Mouse (Mus musculus) 3134 (cell line): ENCODE results near the gene Xrcc3.

Experiments used
- DNase-seq: peaks from one replicate; pipeline ENCODE4 v3.0.0-alpha.2; 2011; ENCODE audit warnings: low spot score; ENCODE audit not compliant: insufficient read length; ENCODE audit errors: extremely low read depth

Xrcc3 gene

GRCm38 (mm10) chr12:111813766-111814617, at the start of gene Xrcc3, which contains the start of gene Zfyve21:
Xrcc3 (minus strand) TSS chr12:111813873.
Zfyve21 (plus strand) TSS chr12:111814170.
- DNase-seq = peak; percentile 99

- no peak for DNase-seq
These were observed 41.8 kb upstream of the Xrcc3 start for GRCm38 (mm10) chr12:111855448-111855847.

DNA sequence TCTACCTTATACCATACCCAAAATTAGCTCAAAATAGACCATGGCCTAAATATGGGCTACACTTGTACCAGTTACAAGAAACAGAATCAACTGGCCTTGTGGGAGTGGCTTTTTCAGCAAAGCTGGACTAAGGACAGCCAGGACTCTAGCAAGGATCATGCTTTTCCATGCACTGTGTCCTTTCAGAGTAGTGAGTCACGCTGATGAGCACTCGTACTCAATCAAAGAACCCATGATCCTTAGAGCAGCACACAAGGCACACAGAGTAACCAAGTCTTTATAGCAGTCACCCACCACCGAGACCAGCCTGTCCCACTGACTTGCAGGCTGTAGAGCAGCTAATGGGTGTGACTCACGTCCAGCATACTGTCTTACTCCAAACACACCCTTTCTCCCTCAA, 39.9 kb upstream of the Xrcc3 start:
- no peak for DNase-seq

- peak; percentile 76 for DNase-seq
These were observed 39.4 kb upstream of the Xrcc3 start for GRCm38 (mm10) chr12:111853011-111853436.

DNA sequence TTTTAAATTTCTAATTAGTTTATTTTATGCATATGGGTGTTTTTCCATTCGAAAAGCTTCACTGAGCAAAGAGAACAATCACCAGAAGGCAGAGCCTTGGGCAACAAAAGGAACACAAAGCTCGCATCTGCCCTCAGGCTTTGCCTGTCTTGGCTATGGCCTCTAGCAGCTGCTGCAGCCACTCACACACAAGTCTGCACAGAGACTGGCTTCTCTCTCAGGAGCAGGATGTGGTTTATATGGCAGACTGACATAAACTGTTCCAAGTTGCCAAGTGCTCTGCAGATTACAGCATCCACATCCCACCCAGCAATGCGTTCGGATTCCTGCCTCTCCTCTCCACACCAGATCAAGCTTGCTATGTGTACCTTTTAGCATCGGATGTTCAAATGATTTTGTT, 38.1 kb upstream of the Xrcc3 start:
- DNase-seq = peak; percentile 63

DNA sequence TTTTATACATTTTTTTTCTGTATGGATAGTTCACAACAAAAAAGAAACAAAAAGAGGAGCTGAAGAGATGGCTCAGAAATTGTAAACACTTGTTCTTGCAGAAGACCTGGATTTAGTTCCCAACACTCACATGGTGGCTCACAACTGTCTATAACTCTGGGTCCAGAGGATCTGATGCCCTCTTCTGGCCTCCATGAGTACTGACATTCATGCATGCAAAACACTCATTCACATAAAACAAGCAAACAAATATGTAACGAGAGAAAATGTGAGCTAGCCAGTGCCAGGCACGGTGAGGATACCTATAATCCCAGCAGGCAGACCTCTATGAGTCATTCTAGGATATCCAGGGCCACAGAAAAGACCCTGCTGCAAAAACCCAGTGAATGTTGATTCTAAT, 37.6 kb upstream of the Xrcc3 start:
- DNase-seq = peak; percentile 54

DNA sequence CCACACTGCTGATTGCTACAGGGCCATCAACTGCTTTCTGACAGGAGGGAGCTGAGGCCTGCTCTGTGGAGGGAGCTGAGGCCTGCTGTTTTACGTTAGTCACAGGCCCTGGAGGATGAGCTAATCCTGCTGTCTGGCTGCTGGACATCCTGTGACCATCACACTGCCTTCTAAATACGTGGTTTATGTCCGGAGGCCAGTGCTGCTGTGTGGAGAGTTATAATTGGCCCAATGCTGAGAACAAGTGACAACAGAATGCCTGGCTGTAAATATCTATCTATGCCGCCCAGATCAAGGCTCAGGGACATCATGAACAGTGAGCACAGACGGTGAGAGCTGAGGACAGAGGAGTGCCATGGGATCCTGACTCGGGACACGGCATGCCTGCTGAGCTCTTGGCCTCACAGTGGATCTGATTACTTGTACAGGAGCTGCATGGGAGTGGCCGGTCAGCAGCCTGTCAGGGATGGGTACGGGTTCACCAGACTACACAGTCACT, 34.7 kb upstream of the Xrcc3 start:
- peak; percentile 49 for DNase-seq

DNA sequence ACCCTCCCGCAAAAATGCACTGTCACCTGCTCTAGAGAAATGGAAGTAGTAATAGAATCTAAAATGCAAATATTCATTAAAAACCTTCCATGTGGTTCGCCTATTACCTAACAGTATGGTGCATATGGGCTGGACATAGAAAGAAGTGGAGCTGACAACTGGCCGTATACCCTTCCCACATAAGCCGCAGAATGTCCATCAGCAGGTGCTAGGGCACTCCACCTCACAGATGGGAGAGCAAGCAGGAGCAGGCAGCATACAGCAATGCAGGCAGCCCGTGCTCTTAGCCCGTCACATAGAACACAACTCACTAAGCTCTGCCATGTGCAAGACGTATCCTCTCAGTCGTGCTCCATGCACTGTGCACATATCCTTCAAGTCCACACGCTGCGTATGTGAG, 33.1 kb upstream of the Xrcc3 start:
- DNase-seq = no peak

- no peak for DNase-seq
These were observed 32.3 kb upstream of the Xrcc3 start for GRCm38 (mm10) chr12:111845953-111846352.

GRCm38 (mm10) chr12:111843470-111843869, 29.8 kb upstream of the Xrcc3 start:
- no peak for DNase-seq

DNA sequence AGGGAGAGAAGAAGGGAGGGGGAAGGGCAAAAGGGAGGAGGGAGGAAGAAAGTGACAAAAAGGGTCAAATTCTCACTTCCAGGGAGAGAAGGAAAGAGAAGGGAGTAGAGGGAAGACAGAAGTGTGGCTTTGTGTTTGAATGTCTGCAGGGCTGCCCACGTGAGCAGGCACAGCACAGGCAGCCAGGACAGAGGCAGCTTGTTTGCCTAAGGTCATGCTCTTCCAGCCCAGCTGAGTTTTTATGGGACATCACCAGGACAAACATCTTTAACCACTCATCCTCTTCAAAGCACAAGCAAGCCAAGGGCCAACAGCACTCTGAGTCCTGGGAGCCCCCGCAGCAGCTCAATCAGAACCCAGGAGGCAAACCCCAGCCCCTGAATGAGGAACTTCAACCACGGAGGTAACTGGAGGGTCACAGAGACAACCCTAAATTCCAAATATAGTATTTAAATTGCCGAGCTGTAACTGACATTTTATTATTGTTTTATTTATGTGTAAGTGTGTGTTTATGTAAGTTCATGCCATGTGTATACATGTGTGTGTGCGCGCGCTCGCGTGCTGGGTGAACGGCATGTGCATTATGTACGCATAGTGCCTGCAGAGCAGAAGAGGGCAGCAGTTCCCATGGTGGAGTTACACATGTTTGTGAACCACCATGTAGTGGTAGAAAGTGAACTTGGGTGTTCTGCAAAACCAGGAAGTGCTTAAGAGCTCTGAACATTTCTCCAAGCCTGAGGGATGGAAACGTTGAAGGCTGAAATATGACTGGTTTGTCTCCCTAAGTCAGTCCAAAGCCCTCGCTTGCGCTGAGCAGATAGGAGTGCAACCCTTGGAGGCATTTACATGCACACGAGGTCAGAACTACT, 29.1 kb upstream of the Xrcc3 start:
- no peak for DNase-seq

- DNase-seq = no peak
These were observed 19.8 kb upstream of the Xrcc3 start for GRCm38 (mm10) chr12:111833457-111833856.

GRCm38 (mm10) chr12:111832643-111833042, 19.0 kb upstream of the Xrcc3 start:
- no peak for DNase-seq

- DNase-seq = no peak
These were observed 16.7 kb upstream of the Xrcc3 start for GRCm38 (mm10) chr12:111830375-111830774.

DNA sequence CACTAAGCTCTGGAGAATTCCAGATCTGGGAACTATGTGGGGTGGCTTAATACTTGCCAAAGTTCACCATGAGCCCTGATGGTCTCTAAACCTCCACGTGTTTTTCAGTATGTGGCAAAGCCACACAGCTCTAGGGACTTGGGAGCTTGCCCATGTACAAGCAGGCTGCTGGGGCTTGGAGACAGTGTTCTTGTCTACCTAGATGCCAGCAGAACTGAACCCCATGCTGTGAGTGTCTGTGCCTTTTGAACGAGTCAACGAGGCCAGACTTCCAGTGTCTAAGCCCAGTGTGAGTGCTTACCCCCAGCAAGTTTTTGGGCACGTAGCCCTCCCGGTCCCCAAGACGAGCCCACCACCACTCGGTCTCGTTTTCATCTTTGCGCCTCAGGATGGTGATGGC, 16.3 kb upstream of the Xrcc3 start:
- no peak for DNase-seq

DNA sequence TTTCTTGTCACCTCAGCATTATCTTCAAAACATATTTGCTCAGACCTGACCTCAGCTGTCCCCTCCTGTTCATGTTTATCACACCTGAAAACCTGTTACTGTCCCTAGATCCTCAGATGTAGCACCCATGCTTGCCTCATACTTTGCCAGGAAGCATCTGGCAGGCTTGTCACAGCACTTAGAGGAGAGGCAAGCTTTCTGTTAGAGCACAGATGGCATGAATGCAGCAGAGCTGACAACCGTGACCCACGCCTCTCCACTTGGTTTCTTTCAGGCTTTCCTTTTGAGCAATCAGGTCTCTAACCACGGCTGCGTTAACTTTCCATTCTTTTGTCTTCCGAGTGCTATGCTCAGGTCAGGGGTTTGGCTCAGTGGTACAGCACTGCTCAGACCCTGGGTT, 15.8 kb upstream of the Xrcc3 start:
- DNase-seq = no peak

DNA sequence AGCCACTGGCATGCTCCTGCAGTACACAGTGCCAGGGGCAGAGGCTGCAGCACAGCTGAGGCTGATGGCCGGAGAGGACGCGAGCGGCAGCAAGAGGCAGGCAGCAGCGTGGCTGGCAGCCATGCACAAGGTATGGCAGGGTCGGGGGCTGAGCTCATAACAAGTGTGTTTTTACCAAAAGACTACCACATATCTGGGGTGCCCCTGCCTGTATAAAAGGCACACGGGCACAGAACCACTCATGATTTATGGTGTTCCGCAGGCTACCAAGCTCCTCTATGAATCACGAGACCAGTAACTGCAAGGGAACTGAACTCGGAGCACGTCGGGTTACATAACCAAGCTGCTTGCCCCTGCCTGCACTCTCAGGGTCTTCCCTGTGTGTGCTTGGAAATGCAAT, 13.9 kb upstream of the Xrcc3 start:
- no peak for DNase-seq

GRCm38 (mm10) chr12:111821931-111822330, 8.3 kb upstream of the Xrcc3 start:
- no peak for DNase-seq

DNA sequence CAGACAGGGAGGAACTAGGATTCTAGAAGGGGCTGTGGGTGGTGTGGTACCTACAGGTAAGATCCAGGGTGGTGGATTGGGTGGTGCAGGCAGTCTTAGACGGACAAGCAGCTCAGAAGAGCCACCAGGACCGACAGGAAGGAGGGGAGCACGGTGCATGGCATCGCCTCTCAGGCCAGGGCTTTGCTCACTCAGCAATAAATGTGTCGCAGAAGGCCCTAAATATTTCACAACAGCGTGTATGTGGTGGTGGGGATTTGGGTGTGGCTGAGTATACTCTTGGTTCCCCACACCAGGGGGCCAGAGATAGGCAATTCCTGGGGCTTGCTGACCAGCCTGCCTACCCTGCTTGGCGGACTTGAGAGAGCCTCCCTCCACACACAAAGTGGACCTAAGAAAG, 7.0 kb upstream of the Xrcc3 start:
- DNase-seq = no peak

DNA sequence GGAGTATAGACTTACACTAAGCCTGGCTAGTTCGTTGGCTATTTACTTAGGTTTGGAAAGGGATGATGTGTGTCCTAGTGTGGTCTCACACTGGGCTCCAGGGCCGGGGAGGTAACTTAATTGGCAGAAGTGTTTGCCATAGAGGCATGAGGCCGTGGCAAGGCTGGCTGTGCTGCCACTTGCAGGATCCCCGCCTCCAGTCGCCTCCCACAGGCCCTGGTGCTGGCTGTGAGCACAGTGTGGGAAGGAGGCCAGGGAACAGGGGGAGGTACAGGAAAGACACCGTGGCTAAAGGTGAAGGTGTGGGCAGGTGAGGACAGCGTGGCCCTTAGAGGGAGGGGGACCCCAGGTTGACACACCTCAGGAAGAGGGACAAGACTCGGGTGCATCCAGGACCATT, 6.3 kb upstream of the Xrcc3 start:
- no peak for DNase-seq

DNA sequence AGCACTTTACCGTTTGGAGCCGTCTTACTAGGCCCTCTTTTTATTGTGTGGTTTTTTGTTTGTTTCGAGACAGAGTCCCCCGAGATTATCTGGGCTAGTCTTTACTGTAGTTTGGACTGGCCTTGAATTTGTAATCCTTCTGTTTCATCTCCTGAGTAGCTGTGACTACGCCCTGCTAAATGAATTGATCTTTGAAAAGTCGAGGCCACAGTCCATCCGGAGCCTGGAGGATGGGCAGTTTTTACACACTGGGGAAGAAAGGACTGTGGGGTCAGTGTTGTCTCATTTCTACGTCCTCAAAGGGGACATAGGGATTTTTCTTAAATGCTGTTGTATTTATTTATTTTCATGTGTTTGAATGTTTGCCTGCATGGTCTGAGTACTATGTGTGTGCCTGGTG, 4.3 kb upstream of the Xrcc3 start:
- no peak for DNase-seq
